Mouse (Mus musculus) c-Kit-positive CD71-positive TER-119-negative erythroid progenitor cells, embryonic 14.5 days (primary cell): ENCODE data around the gene Dut.
A peak's percentile ranks its signal among the peaks of the same experiment; 100 is the strongest.

Experiments
- DNase-seq: peaks from one replicate; pipeline ENCODE4 v3.0.0-alpha.2; 2013; ENCODE audit warnings: low read depth

Gene Dut

GRCm38 (mm10) chr2:125247108-125247961 lies at the start of gene Dut:
Dut (plus strand) TSS chr2:125247190.
- DNase-seq, result peak; percentile 92

- no peak for DNase-seq
These were observed 37.9 kb upstream of the Dut start for GRCm38 (mm10) chr2:125208894-125209596.

- DNase-seq, result no peak
These were observed 35.0 kb upstream of the Dut start for GRCm38 (mm10) chr2:125211831-125212510.

- peak; percentile 72 for DNase-seq
These were observed 32.4 kb upstream of the Dut start for GRCm38 (mm10) chr2:125214592-125214991.

- DNase-seq, result no peak
These were observed 29.7 kb upstream of the Dut start for GRCm38 (mm10) chr2:125217286-125217685.

GRCm38 (mm10) chr2:125218566-125218965 lies 28.4 kb upstream of the Dut start:
- no peak for DNase-seq

GRCm38 (mm10) chr2:125219268-125219667 lies 27.7 kb upstream of the Dut start:
- DNase-seq, result no peak

- no peak for DNase-seq
These were observed 25.3 kb upstream of the Dut start for GRCm38 (mm10) chr2:125221673-125222072.

GRCm38 (mm10) chr2:125228472-125229409 lies 18.2 kb upstream of the Dut start:
- DNase-seq, result no peak

GRCm38 (mm10) chr2:125232183-125232582 lies 14.8 kb upstream of the Dut start:
- no peak for DNase-seq

- no peak for DNase-seq
These were observed 13.5 kb upstream of the Dut start for GRCm38 (mm10) chr2:125233537-125233936.

GRCm38 (mm10) chr2:125234049-125234448 lies 12.9 kb upstream of the Dut start:
- no peak for DNase-seq

- DNase-seq, result no peak
These were observed 1.3 kb upstream of the Dut start for GRCm38 (mm10) chr2:125245545-125246285.

GRCm38 (mm10) chr2:125246669-125247068 lies 321 bp upstream of the Dut start:
- DNase-seq, result no peak

- no peak for DNase-seq
These were observed 909 bp downstream of the Dut start for GRCm38 (mm10) chr2:125247962-125248235.

GRCm38 (mm10) chr2:125248256-125248655 lies 1.3 kb downstream of the Dut start:
- DNase-seq, result no peak

GRCm38 (mm10) chr2:125249339-125249738 lies 2.3 kb downstream of the Dut start:
- no peak for DNase-seq

GRCm38 (mm10) chr2:125249874-125250273 lies 2.9 kb downstream of the Dut start:
- no peak for DNase-seq

- no peak for DNase-seq
These were observed 4.8 kb downstream of the Dut start for GRCm38 (mm10) chr2:125251781-125252180.

- DNase-seq, result no peak
These were observed 5.3 kb downstream of the Dut start for GRCm38 (mm10) chr2:125252275-125252674.

GRCm38 (mm10) chr2:125253699-125254098 lies 6.7 kb downstream of the Dut start:
- no peak for DNase-seq
